Mouse (Mus musculus) forebrain, embryonic 11.5 days (tissue): Measurements from ENCODE around the gene Agap3. TPM values are rescaled to one million over a fixed set of nuclear protein-coding genes. Genes with fewer than 3 reads are reported as not detected.

Experiments used
- ATAC-seq: fragments of 200-750 bp; cut with Nextera tagmentation; replicated peaks from 2 replicates; pipeline ENCODE4 v1.8.0; 2017; ENCODE audit warnings: moderate TSS enrichment; ENCODE audit not compliant: low FRiP score
- DNase-seq: peaks from one replicate; pipeline ENCODE4 v3.0.0-alpha.2; 2017; ENCODE audit warnings: low spot score
- H3K27ac ChIP-seq: fragments of 300-500 bp; sonication (generic); 2 replicates; pipeline ENCODE4 v1.5.1; 2014; ENCODE audit warnings: low read depth, low read length
- H3K27me3 ChIP-seq: fragments of 300-500 bp; sonication (generic); 2 replicates; pipeline ENCODE4 v1.6.1; 2014; ENCODE audit warnings: mild to moderate bottlenecking, low read length, mixed read lengths; ENCODE audit not compliant: control insufficient read depth, insufficient read depth
- H3K36me3 ChIP-seq: fragments of 300-500 bp; sonication (generic); 2 replicates; pipeline ENCODE4 v1.6.1; 2014; ENCODE audit warnings: mild to moderate bottlenecking, low read length, moderate library complexity, mixed read lengths; ENCODE audit not compliant: control insufficient read depth, insufficient read depth
- H3K4me1 ChIP-seq: fragments of 300-500 bp; sonication (generic); replicated peaks from 2 replicates; pipeline ENCODE4 v1.6.1; 2014; ENCODE audit warnings: low read length, mixed read lengths; ENCODE audit not compliant: control insufficient read depth, insufficient read depth
- H3K4me2 ChIP-seq: fragments of 300-500 bp; sonication (generic); 2 replicates; pipeline ENCODE4 v1.6.1; 2014; ENCODE audit warnings: low read depth, mild to moderate bottlenecking, low read length, moderate library complexity, mixed read lengths; ENCODE audit not compliant: severe bottlenecking
- H3K4me3 ChIP-seq: fragments of 300-500 bp; sonication (generic); 2 replicates; pipeline ENCODE4 v1.5.1; 2014; ENCODE audit warnings: low read depth, low read length
- H3K9ac ChIP-seq: fragments of 300-500 bp; sonication (generic); 2 replicates; pipeline ENCODE4 v1.6.1; 2014; ENCODE audit warnings: low read length
- H3K9me3 ChIP-seq: fragments of 300-500 bp; sonication (generic); 2 replicates; pipeline ENCODE4 v1.6.1; 2016; ENCODE audit warnings: low read length, mixed read lengths; ENCODE audit not compliant: control insufficient read depth
- WGBS: fragments of 180-500 bp; shearing (Covaris S2); extraction: QIAGEN DNeasy Blood & Tissue Kit; methylation state at CpG from one replicate; pipeline ENCODE4 v1.1.7; 2014; 5-methylcytosine and 5-hydroxymethylcytosine counted together
- polyA plus RNA-seq: library from polyadenylated mRNA; unstranded; fragments of >200 nt; fragmentation: Nextera tagmentation; extraction: Ambion mirVana; gene quantifications from 2 replicates; pipeline ENCODE4 v1.2.1, GENCODE M21; 2014

Agap3 gene
- polyA plus RNA-seq, 1 experiment from 2014 or later = 52.7 TPM

GRCm38 (mm10) chr5:24536511-24536910, 84.5 kb downstream of the Agap3 start:
- ATAC-seq (no peak), DNase-seq (no peak)
- Histone ChIP-seq H3K4me2 (no peak overlapping the region), H3K9me3 (no peaks in the 10 kb centered on the region), H3K9ac (no peak overlapping the region), H3K27me3 (no peaks in the 10 kb centered on the region; the same call in 1 of the 2 replicates), H3K36me3 (no peaks in the 10 kb centered on the region), H3K4me3 (no peak overlapping the region), H3K4me1 (no peaks in the 10 kb centered on the region), H3K27ac (no peak overlapping the region)
- WGBS = 73% methylated on average over 5 of the region's 5 CpGs

GRCm38 (mm10) chr5:24537618-24538017, 85.6 kb downstream of the Agap3 start:
- Histone ChIP-seq H3K4me3 (no peak overlapping the region), H3K27me3 (no peaks in the 10 kb centered on the region; the same call in 1 of the 2 replicates), H3K36me3 (no peaks in the 10 kb centered on the region), H3K4me2 (no peak overlapping the region), H3K9ac (peak overlapping the region; percentile 10; the same call in 1 of the 2 replicates), H3K4me1 (no peaks in the 10 kb centered on the region), H3K27ac (no peak overlapping the region), H3K9me3 (no peaks in the 10 kb centered on the region)
- no peak for DNase-seq
- ATAC-seq = no peak
- 82% methylated on average over 16 of the region's 16 CpGs for whole genome bisulfite sequencing

GRCm38 (mm10) chr5:24539571-24540296, 87.8 kb downstream of the Agap3 start:
- WGBS = 86% methylated on average over 22 of the region's 22 CpGs
- no peaks in the 10 kb centered on the region for H3K27me3 ChIP-seq
- no peaks in the 10 kb centered on the region for H3K4me1 ChIP-seq
- no peak overlapping the region for H3K27ac ChIP-seq
- no peak overlapping the region for H3K4me3 ChIP-seq
- no peak for DNase-seq
- H3K4me2 ChIP-seq = no peak overlapping the region
- H3K9ac ChIP-seq = no peak overlapping the region
- H3K36me3 ChIP-seq = no peaks in the 10 kb centered on the region
- ATAC-seq = no peak
- no peaks in the 10 kb centered on the region for H3K9me3 ChIP-seq

- no peak within 1 kb of the TSS for H3K27ac ChIP-seq
- no peaks in the 10 kb centered on the region for H3K9me3 ChIP-seq
- 52% methylated on average over 14 of the region's 14 CpGs for whole genome bisulfite sequencing
Observed at GRCm38 (mm10) chr5:24540387-24541143, 88.6 kb downstream of the Agap3 start, which contains the start of gene Asb10. Asb10 (minus strand) TSS chr5:24540978.

GRCm38 (mm10) chr5:24541144-24541569, 89.2 kb downstream of the Agap3 start:
- Histone ChIP-seq H3K9me3 (no peaks in the 10 kb centered on the region), H3K4me2 (no peak overlapping the region), H3K27ac (no peak overlapping the region)

More at GRCm38 (mm10) chr5:24540387-24541143, 88.6 kb downstream of the Agap3 start, which contains the start of gene Asb10:
- ATAC-seq = no peak
- Histone ChIP-seq H3K9ac (no peak within 1 kb of the TSS), H3K27me3 (no peaks in the 10 kb centered on the region), H3K4me2 (no peak within 1 kb of the TSS), H3K4me3 (no peak within 1 kb of the TSS), H3K4me1 (no peaks in the 10 kb centered on the region), H3K36me3 (no peaks in the 10 kb centered on the region)
- DNase-seq = no peak

GRCm38 (mm10) chr5:24542643-24543042, 90.7 kb downstream of the Agap3 start:
- Histone ChIP-seq H3K9ac (no peak overlapping the region), H3K27me3 (no peaks in the 10 kb centered on the region), H3K27ac (no peak overlapping the region), H3K36me3 (no peaks in the 10 kb centered on the region), H3K4me1 (no peaks in the 10 kb centered on the region), H3K4me2 (no peak overlapping the region), H3K9me3 (no peaks in the 10 kb centered on the region), H3K4me3 (no peak overlapping the region)
- 83% methylated on average over 7 of the region's 7 CpGs for WGBS
- no peak for ATAC-seq
- no peak for DNase-seq

More at GRCm38 (mm10) chr5:24541144-24541569, 89.2 kb downstream of the Agap3 start:
- no peak for DNase-seq
- WGBS = 43% methylated on average over 6 of the region's 6 CpGs
- Histone ChIP-seq H3K4me3 (no peak overlapping the region), H3K27me3 (no peaks in the 10 kb centered on the region), H3K4me1 (no peaks in the 10 kb centered on the region), H3K9ac (no peak overlapping the region), H3K36me3 (no peaks in the 10 kb centered on the region)
- no peak for ATAC-seq

GRCm38 (mm10) chr5:24550598-24551316, 98.8 kb downstream of the Agap3 start:
- Histone ChIP-seq H3K4me2 (peak overlapping the region; percentile 32; the same call in 1 of the 2 replicates), H3K36me3 (no peaks in the 10 kb centered on the region), H3K27me3 (no peaks in the 10 kb centered on the region), H3K4me1 (peaks cover 7% of the 10 kb centered on the region; the same call in 1 of the 2 replicates), H3K4me3 (no peak overlapping the region), H3K9ac (peak overlapping the region; percentile 30; the same call in 1 of the 2 replicates), H3K27ac (peak overlapping the region; percentile 1; the same call in 1 of the 2 replicates), H3K9me3 (no peaks in the 10 kb centered on the region)
- ATAC-seq = peak; percentile 79
- WGBS = 29% methylated on average over 26 of the region's 26 CpGs
- DNase-seq = peak; percentile 81

- no peak overlapping the region for H3K4me3 ChIP-seq
Observed at GRCm38 (mm10) chr5:24551317-24551688, 99.3 kb downstream of the Agap3 start.

More at GRCm38 (mm10) chr5:24551317-24551688, 99.3 kb downstream of the Agap3 start:
- H3K27ac ChIP-seq = no peak overlapping the region; the same call in 1 of the 2 replicates
- peak overlapping the region; percentile 32; the same call in 1 of the 2 replicates for H3K4me2 ChIP-seq
- H3K9ac ChIP-seq = peak overlapping the region; percentile 30; the same call in 1 of the 2 replicates
- WGBS = 50% methylated on average over 2 of the region's 2 CpGs
- H3K27me3 ChIP-seq = no peaks in the 10 kb centered on the region
- no peaks in the 10 kb centered on the region for H3K36me3 ChIP-seq
- no peaks in the 10 kb centered on the region for H3K9me3 ChIP-seq
- DNase-seq = no peak
- H3K4me1 ChIP-seq = peaks cover 7% of the 10 kb centered on the region; the same call in 1 of the 2 replicates
- ATAC-seq = no peak; the same call in none of the 2 replicates
